Mouse (Mus musculus) hindbrain, embryonic 14.5 days (tissue): ENCODE results near the gene Runx1. TPM values are rescaled to one million over a fixed set of nuclear protein-coding genes. Genes with fewer than 3 reads are reported as not detected.

Experiments
- ATAC-seq: fragments of 200-750 bp; cut with Nextera tagmentation; 2 replicates; pipeline ENCODE4 v1.8.0; 2017; ENCODE audit warnings: moderate number of reproducible peaks, mild to moderate bottlenecking, moderate TSS enrichment, moderate library complexity; ENCODE audit not compliant: low FRiP score
- DNase-seq: peaks from one replicate; pipeline ENCODE4 v3.0.0-alpha.2; 2015; ENCODE audit warnings: low spot score
- H3K27ac ChIP-seq: fragments of 300-500 bp; sonication (generic); 2 replicates; pipeline ENCODE4 v1.5.1; 2014; ENCODE audit warnings: mild to moderate bottlenecking, moderate library complexity
- H3K27me3 ChIP-seq: fragments of 300-500 bp; sonication (generic); 2 replicates; pipeline ENCODE4 v1.6.1; 2014; ENCODE audit warnings: mild to moderate bottlenecking, low read length, mixed read lengths; ENCODE audit not compliant: control insufficient read depth, insufficient read depth
- H3K36me3 ChIP-seq: fragments of 300-500 bp; sonication (generic); replicated peaks from 2 replicates; pipeline ENCODE4 v1.6.1; 2014; ENCODE audit not compliant: control insufficient read depth, insufficient read depth
- H3K4me1 ChIP-seq: fragments of 300-500 bp; sonication (generic); replicated peaks from 2 replicates; pipeline ENCODE4 v1.6.1; 2014; ENCODE audit warnings: antibody characterized with exemption, low read length, mixed read lengths; ENCODE audit not compliant: control insufficient read depth, insufficient read depth
- H3K4me2 ChIP-seq: fragments of 300-500 bp; sonication (generic); replicated peaks from 2 replicates; pipeline ENCODE4 v1.6.1; 2014; ENCODE audit warnings: mild to moderate bottlenecking, moderate library complexity
- H3K4me3 ChIP-seq: fragments of 300-500 bp; sonication (generic); replicated peaks from 2 replicates; pipeline ENCODE4 v1.5.1; 2014; ENCODE audit warnings: mild to moderate bottlenecking, low read length
- H3K9ac ChIP-seq: fragments of 300-500 bp; sonication (generic); 2 replicates; pipeline ENCODE4 v1.6.1; 2014
- H3K9me3 ChIP-seq: fragments of 300-500 bp; sonication (generic); 2 replicates; pipeline ENCODE4 v1.6.1; 2016; ENCODE audit warnings: low read length; ENCODE audit not compliant: control insufficient read depth
- WGBS: fragments of 180-500 bp; shearing (Covaris S2); extraction: QIAGEN DNeasy Blood & Tissue Kit; methylation state at CpG from one replicate; pipeline ENCODE4 v1.1.7; 2014; 5-methylcytosine and 5-hydroxymethylcytosine counted together
- polyA plus RNA-seq: library from polyadenylated mRNA; unstranded; fragments of >200 nt; fragmentation: Nextera tagmentation; extraction: Ambion mirVana; gene quantifications from 2 replicates; pipeline ENCODE4 v1.2.1, GENCODE M21; 2014

Runx1 gene
- polyA plus RNA-seq, 1 experiment from 2014 or later = 2.2 TPM

GRCm38 (mm10) chr16:92788446-92788845 is 37.5 kb downstream of the Runx1 start:
- no peak overlapping the region for H3K4me2 ChIP-seq
- no peak for ATAC-seq
- no peaks in the 10 kb centered on the region for H3K36me3 ChIP-seq
- H3K9ac ChIP-seq = no peak overlapping the region
- H3K4me1 ChIP-seq = peaks cover 7% of the 10 kb centered on the region; the same call in 1 of the 2 replicates
- H3K9me3 ChIP-seq = no peaks in the 10 kb centered on the region
- DNase-seq = no peak
- H3K27me3 ChIP-seq = no peaks in the 10 kb centered on the region
- H3K27ac ChIP-seq = no peak overlapping the region
- WGBS = 56% methylated on average over 11 of the region's 11 CpGs
- no peak overlapping the region for H3K4me3 ChIP-seq

GRCm38 (mm10) chr16:92786883-92787321 is 39.0 kb downstream of the Runx1 start:
- ATAC-seq = no peak

GRCm38 (mm10) chr16:92786276-92786882 is 39.6 kb downstream of the Runx1 start:
- Histone ChIP-seq H3K4me2 (no peak overlapping the region), H3K27ac (no peak overlapping the region), H3K27me3 (no peaks in the 10 kb centered on the region), H3K9ac (no peak overlapping the region), H3K36me3 (no peaks in the 10 kb centered on the region), H3K4me3 (no peak overlapping the region), H3K9me3 (no peaks in the 10 kb centered on the region), H3K4me1 (peaks cover 7% of the 10 kb centered on the region; the same call in 1 of the 2 replicates)
- no peak for ATAC-seq
- DNase-seq = no peak
- 80% methylated on average over 6 of the region's 6 CpGs for WGBS

More at GRCm38 (mm10) chr16:92786883-92787321, 39.0 kb downstream of the Runx1 start:
- H3K36me3 ChIP-seq = no peaks in the 10 kb centered on the region
- H3K4me2 ChIP-seq = no peak overlapping the region
- no peak for DNase-seq
- H3K27me3 ChIP-seq = no peaks in the 10 kb centered on the region
- no peak overlapping the region for H3K4me3 ChIP-seq
- H3K9ac ChIP-seq = no peak overlapping the region
- no peak overlapping the region for H3K27ac ChIP-seq
- peaks cover 7% of the 10 kb centered on the region; the same call in 1 of the 2 replicates for H3K4me1 ChIP-seq
- 82% methylated on average over 5 of the region's 5 CpGs for WGBS
- H3K9me3 ChIP-seq = no peaks in the 10 kb centered on the region

GRCm38 (mm10) chr16:92783651-92784131 is 42.3 kb downstream of the Runx1 start:
- Histone ChIP-seq H3K27me3 (no peaks in the 10 kb centered on the region), H3K9ac (0 out of 2 replicates have a peak overlapping the region, but pooled peaks have one; percentile 16), H3K27ac (no peak overlapping the region), H3K4me2 (no peak overlapping the region), H3K4me3 (no peak overlapping the region), H3K9me3 (no peaks in the 10 kb centered on the region), H3K4me1 (peaks cover 7% of the 10 kb centered on the region; the same call in 1 of the 2 replicates), H3K36me3 (no peaks in the 10 kb centered on the region)
- 62% methylated on average over 7 of the region's 7 CpGs for WGBS
- ATAC-seq = no peak
- no peak for DNase-seq

- no peak for ATAC-seq
- H3K4me1 ChIP-seq = peaks cover 7% of the 10 kb centered on the region; the same call in 1 of the 2 replicates
- no peak overlapping the region for H3K4me3 ChIP-seq
- no peak overlapping the region for H3K27ac ChIP-seq
- no peak for DNase-seq
- no peak overlapping the region for H3K9ac ChIP-seq
- no peak overlapping the region for H3K4me2 ChIP-seq
- H3K36me3 ChIP-seq = no peaks in the 10 kb centered on the region
- no peaks in the 10 kb centered on the region for H3K27me3 ChIP-seq
- WGBS = 80% methylated on average over 6 of the region's 6 CpGs
- no peaks in the 10 kb centered on the region for H3K9me3 ChIP-seq
Measured at GRCm38 (mm10) chr16:92782408-92782807, 43.5 kb downstream of the Runx1 start.

- Histone ChIP-seq H3K27ac (no peak overlapping the region), H3K4me1 (peaks cover 7% of the 10 kb centered on the region; the same call in 1 of the 2 replicates), H3K9me3 (no peaks in the 10 kb centered on the region), H3K36me3 (no peaks in the 10 kb centered on the region), H3K4me2 (no peak overlapping the region), H3K27me3 (no peaks in the 10 kb centered on the region), H3K4me3 (no peak overlapping the region), H3K9ac (no peak overlapping the region)
- ATAC-seq (no peak), DNase-seq (no peak)
- 91% methylated on average over 9 of the region's 9 CpGs for WGBS
Measured at GRCm38 (mm10) chr16:92779896-92780435, 46.0 kb downstream of the Runx1 start.

- 95% methylated on average over 2 of the region's 2 CpGs for WGBS
- H3K27ac ChIP-seq = no peak overlapping the region
- ATAC-seq = no peak
Measured at GRCm38 (mm10) chr16:92779175-92779574, 46.8 kb downstream of the Runx1 start.

GRCm38 (mm10) chr16:92778096-92778780 is 47.7 kb downstream of the Runx1 start:
- 0 out of 2 replicates have a peak, but pooled peaks cover 4% of the 10 kb centered on the region for H3K9me3 ChIP-seq
- WGBS = 54% methylated on average over 9 of the region's 9 CpGs
- H3K4me1 ChIP-seq = no peaks in the 10 kb centered on the region
- no peaks in the 10 kb centered on the region for H3K27me3 ChIP-seq
- H3K4me2 ChIP-seq = no peak overlapping the region
- ATAC-seq = no peak
- H3K27ac ChIP-seq = no peak overlapping the region
- H3K9ac ChIP-seq = no peak overlapping the region
- no peaks in the 10 kb centered on the region for H3K36me3 ChIP-seq
- no peak for DNase-seq
- no peak overlapping the region for H3K4me3 ChIP-seq

More at GRCm38 (mm10) chr16:92779175-92779574, 46.8 kb downstream of the Runx1 start:
- Histone ChIP-seq H3K9ac (no peak overlapping the region), H3K4me3 (no peak overlapping the region), H3K4me2 (no peak overlapping the region), H3K4me1 (peaks cover 7% of the 10 kb centered on the region; the same call in 1 of the 2 replicates), H3K9me3 (no peaks in the 10 kb centered on the region), H3K36me3 (no peaks in the 10 kb centered on the region), H3K27me3 (no peaks in the 10 kb centered on the region)
- DNase-seq = no peak

- Histone ChIP-seq H3K4me2 (no peak overlapping the region), H3K4me3 (no peak overlapping the region), H3K27ac (no peak overlapping the region), H3K36me3 (no peaks in the 10 kb centered on the region), H3K4me1 (no peaks in the 10 kb centered on the region), H3K9me3 (no peaks in the 10 kb centered on the region), H3K27me3 (no peaks in the 10 kb centered on the region), H3K9ac (no peak overlapping the region)
- 91% methylated on average over 4 of the region's 4 CpGs for WGBS
- DNase-seq (no peak), ATAC-seq (no peak)
Measured at GRCm38 (mm10) chr16:92767862-92768261, 58.1 kb downstream of the Runx1 start.
